Mouse (Mus musculus) stomach, postnatal 0 days (tissue): Measurements from ENCODE around the gene Dcaf12.

Source experiments
- CTCF ChIP-seq: IDR thresholded peaks from 2 replicates; pipeline ENCODE4 v1.5.1; 2016; ENCODE audit warnings: antibody characterized with exemption, low read depth, mild to moderate bottlenecking, moderate library complexity
- EP300 ChIP-seq: optimal IDR thresholded peaks from 2 replicates; pipeline ENCODE3; 2016; ENCODE audit warnings: antibody characterized with exemption

- TF ChIP-seq CTCF (no peak), EP300 (no peak)
Measured at GRCm38 (mm10) chr4:41268133-41268532, 46.6 kb downstream of the Dcaf12 start.
